Mouse (Mus musculus): ENCODE measurements around the gene Syn3. TPM values are rescaled to one million over a fixed set of nuclear protein-coding genes. Genes with fewer than 3 reads are reported as not detected.
"Not testable (repeated sequence)": the region's sequence is repeated elsewhere in the genome, so short reads cannot be mapped to it uniquely, and the experiment has no call there.

The Syn3 gene
- total RNA-seq, 2 experiments from 2014 or later: 0.22 to 0.39 TPM

- DNase-seq: no peak
- intact Hi-C loops (cut with DNase I): no loop called here
Measured at GRCm38 (mm10) chr10:86030743-86031142, 468.0 kb downstream of the Syn3 start.

GRCm38 (mm10) chr10:86026807-86027206 lies 471.9 kb downstream of the Syn3 start:
- not testable (repeated sequence) for DNase-seq
- intact Hi-C loops (cut with DNase I): loop anchor here (10.0 kb wide), 1 partner anchor 678 kb away; the partner anchor contains the start of genes Hsp90b1 and Ttc41

- no peak for DNase-seq
- intact Hi-C loops (cut with DNase I): loop anchor here (10.0 kb wide), 1 partner anchor 678 kb away; the partner anchor contains the start of genes Hsp90b1 and Ttc41
Measured at GRCm38 (mm10) chr10:86026354-86026753, 472.3 kb downstream of the Syn3 start.

- intact Hi-C loops (cut with DNase I): loop anchor here (10.0 kb wide), 1 partner anchor 679 kb away; the partner anchor contains the start of genes Hsp90b1 and Ttc41
Measured at GRCm38 (mm10) chr10:86025906-86026305, 472.8 kb downstream of the Syn3 start.

GRCm38 (mm10) chr10:86023149-86023548 lies 475.5 kb downstream of the Syn3 start:
- no peak for DNase-seq
- intact Hi-C loops (cut with DNase I): loop anchor here (2.0 to 10.0 kb wide), 3 partner anchors 42 to 682 kb away; partner anchors contain the start of genes Hsp90b1, Timp3 and Ttc41

More at GRCm38 (mm10) chr10:86025906-86026305, 472.8 kb downstream of the Syn3 start:
- no peak for DNase-seq

- DNase-seq: no peak
- intact Hi-C loops (cut with DNase I): loop anchor here (2.0 to 10.0 kb wide), 3 partner anchors 42 to 682 kb away; partner anchors contain the start of genes Hsp90b1, Timp3 and Ttc41
Measured at GRCm38 (mm10) chr10:86022474-86022816, 476.3 kb downstream of the Syn3 start.

- intact Hi-C loops (cut with DNase I): loop anchor here (1.0 to 10.0 kb wide), 4 partner anchors 43 to 683 kb away; partner anchors contain the start of genes Hsp90b1, Timp3 and Ttc41
- DNase-seq: peak; percentile 86 to 91
Measured at GRCm38 (mm10) chr10:86021749-86022473, 476.8 kb downstream of the Syn3 start, which contains the start of gene Fbxo7. Gene Fbxo7, plus strand, starts transcription at chr10:86021972.

- intact Hi-C loops (cut with DNase I): loop anchor here (1.0 to 10.0 kb wide), 2 partner anchors 443 to 683 kb away; partner anchors contain the start of genes Hsp90b1 and Ttc41
Measured at GRCm38 (mm10) chr10:86021408-86021748, 477.3 kb downstream of the Syn3 start.

GRCm38 (mm10) chr10:86018813-86019212 lies 479.9 kb downstream of the Syn3 start:
- no peak for DNase-seq
- intact Hi-C loops (cut with DNase I): loop anchor here (2.0 kb wide), 1 partner anchor 54 kb away; no protein-coding TSS in a partner anchor

More at GRCm38 (mm10) chr10:86021408-86021748, 477.3 kb downstream of the Syn3 start:
- DNase-seq: no peak

- DNase-seq: no peak
- intact Hi-C loops (cut with DNase I): loop anchor here (2.0 kb wide), 1 partner anchor 53 kb away; no protein-coding TSS in a partner anchor
Measured at GRCm38 (mm10) chr10:86017781-86018180, 480.9 kb downstream of the Syn3 start.

- intact Hi-C loops (cut with DNase I): no loop called here
- no peak for DNase-seq
Measured at GRCm38 (mm10) chr10:86011781-86012180, 486.9 kb downstream of the Syn3 start, which contains the start of gene Bpifc. Gene Bpifc, minus strand, starts transcription at chr10:86011895.

GRCm38 (mm10) chr10:86011172-86011571 lies 487.5 kb downstream of the Syn3 start:
- intact Hi-C loops (cut with DNase I): no loop called here
- no peak for DNase-seq

- intact Hi-C loops (cut with DNase I): no loop called here
- no peak for DNase-seq
Measured at GRCm38 (mm10) chr10:86010636-86011035, 488.1 kb downstream of the Syn3 start.

- intact Hi-C loops (cut with DNase I): no loop called here
- DNase-seq: no peak
Measured at GRCm38 (mm10) chr10:86009688-86010087, 489.0 kb downstream of the Syn3 start.

GRCm38 (mm10) chr10:86006455-86006854 lies 492.2 kb downstream of the Syn3 start:
- no peak for DNase-seq
- intact Hi-C loops (cut with DNase I): no loop called here

Other genes starting within 250 kb of the Syn3 start
- gene Timp3, start 198.5 kb downstream of the Syn3 start, total RNA-seq (2021): 100 to 1,000 TPM; 165 to 209 TPM
- 100 to 1,000 TPM; 360 to 389 TPM for gene Hsp90b1, start 206.6 kb upstream of the Syn3 start, total RNA-seq (2021)
- 1 to 10 TPM; 1.4 to 2.2 TPM for gene Ttc41, start 206.9 kb upstream of the Syn3 start, total RNA-seq (2021)

All from heart, postnatal 36 days (tissue).